Mouse (Mus musculus) natural killer cell, adult 2 months (primary cell): ENCODE measurements around the gene Dnajc16.
A peak's percentile ranks its signal among the peaks of the same experiment; 100 is the strongest.

ENCODE experiments used
- DNase-seq, 2 experiments: peaks; one replicate each; pipeline ENCODE4 v3.0.0; 2022; ENCODE audit warnings: low spot score in 2 of 2

Gene Dnajc16

DNA sequence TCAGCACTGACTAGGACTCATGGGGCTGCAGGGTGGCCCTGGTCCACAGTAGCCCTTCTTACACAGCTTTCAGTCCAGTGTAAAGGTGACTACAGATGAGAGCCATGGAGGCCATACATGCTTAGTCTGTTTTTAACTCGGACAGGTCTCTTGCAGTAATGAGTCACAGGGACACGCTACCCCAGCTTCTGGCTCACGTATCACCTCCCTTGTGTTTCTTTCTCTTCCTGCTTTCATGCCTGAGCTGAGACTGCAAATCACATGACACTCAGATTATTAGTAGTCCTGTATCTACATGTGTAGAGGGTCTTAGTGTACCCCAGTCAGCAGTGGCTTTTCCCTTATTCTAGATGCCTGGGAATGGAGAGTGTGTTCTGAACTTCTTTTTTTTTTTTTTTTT, 25.7 kb downstream of the Dnajc16 start:
- no peak for DNase-seq

DNA sequence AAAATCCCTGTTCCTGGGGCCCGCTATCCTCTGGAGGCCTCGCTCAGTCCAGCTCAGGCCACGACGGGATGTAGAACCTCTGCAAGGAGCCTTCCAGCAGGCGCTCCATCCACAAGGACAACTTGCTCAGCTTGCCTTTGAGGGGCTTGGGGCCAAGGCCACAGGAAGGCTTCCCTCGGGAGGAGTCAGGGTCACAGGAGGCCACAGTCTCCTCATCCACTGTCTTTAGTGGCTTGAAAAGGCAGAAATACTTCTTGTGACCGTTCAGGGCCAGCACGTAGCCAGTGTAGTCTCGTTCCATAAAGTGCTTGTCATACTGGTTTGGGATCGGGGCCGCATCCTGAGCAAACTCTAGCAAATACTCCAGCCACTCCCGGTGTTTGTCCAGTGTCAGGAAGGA, 27.3 kb downstream of the Dnajc16 start:
- no peak for DNase-seq

DNA sequence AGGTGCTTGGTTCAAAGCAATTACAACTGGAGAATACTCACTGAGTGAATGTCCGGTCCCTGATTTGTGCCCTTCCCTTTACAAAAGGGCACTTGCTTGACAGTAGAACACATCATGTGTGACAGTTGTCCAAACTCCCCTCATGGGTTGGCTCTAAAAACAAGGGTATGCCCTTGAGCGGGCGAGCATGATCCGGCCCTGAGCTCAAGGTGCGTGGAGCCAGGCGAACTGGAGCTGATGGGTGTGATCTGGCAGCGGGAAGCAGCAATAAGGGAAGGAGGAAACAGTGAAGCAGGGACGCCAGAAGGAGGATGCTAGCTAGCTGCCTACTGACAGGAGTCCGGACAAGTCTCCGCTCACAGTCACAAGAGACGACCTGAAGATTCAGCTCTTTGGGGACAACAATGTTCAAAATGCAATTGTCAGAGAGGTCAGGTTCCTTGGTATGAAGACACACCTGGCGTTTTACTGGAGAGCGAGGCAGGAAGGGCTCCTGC, 28.6 kb downstream of the Dnajc16 start:
- DNase-seq = no peak

DNA sequence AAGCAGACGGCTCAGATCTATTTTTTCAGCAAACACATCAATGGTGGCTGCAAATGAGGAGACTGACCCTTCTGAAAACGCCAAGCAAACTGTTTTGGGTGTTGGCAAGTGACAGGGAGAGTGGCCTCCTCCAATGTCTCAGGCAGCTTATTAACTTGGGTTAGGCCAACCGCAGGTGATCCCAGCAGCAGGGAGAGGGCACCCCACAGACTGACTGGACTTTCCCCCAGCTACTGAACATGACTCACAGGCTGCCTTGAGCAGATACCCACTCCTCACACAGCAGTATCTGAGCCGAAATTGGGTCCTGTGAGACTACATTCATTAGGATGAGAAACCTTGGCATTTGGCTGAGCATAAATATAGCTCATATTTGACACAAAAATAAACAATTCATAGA, 29.8 kb downstream of the Dnajc16 start:
- no peak for DNase-seq

DNA sequence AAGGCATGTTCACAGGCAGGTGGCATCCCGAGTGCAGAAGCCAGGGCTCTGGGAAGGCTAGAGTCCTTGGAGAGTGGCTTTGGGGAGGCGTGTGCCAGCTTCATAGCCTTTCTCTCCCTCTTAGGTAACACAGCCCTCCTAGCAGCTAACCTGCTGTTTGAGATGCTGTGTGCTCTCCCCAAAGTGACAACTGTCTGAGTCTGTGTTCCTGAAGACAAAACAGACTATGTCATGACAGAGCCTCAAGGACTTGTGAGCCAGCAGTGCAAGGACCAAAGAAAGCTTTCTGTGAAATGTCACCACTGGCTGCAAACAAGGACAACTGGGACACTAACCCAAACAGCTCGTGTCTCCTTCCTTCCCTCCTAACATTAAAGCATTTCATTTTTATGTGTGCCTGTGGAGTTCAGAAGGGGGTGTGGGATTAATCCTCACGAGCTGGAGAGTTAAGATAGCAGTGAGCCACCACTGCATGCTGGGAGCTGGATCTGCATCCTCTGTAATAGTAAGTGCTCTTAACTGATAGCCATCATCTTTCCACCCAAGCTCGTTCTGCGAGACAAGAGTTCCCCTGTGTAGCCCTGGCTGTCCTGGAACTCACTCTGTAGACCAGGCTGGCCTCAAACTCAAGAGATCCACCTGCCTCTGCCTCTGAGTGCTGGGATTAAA, 31.7 kb downstream of the Dnajc16 start:
- no peak for DNase-seq

DNA sequence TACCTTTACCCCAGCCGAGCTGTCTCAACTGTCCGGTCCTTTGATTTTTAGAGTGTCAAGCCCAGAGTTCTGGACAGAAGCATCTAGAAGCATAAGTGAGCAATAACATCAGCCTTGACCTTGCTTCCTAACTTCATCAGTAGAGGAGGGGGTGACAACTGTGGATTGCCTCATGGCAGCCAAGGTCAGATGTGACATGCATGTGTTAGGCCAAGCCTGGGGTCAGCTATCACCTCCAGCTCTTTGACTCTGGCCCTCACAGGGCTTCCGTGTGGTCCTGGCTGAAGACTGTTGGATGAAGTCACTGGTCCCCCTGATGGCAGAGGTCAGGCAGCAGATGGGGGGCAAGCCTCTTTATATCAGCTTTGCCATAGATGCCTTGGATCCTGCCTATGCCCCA, 33.6 kb downstream of the Dnajc16 start:
- no peak for DNase-seq

DNA sequence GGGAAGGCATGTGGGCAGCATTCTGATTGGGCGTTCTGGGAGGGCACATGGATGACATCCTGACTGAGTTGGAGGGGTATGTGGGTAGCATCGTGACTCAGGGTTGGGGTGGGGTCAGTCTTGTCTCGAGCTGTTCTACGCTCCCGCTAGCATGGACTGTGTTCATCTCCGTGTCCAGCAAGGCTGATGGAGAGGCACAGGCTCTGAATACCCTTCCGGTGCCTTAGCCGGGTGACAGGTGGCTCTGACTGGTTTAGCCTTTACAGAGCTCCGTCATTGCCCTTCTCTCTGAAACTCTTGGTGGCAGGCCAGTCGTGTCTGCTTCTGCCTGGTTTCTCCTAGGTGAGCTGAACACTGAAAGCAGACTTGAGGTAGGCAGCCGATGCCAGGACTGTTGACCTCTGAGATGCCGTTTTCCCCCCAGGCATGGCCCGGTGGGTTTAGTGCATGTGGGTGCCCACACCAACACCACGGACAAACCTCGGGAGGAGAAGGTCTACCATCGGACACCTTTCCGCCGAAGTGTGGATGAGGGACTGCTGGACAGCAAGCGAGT, 35.3 kb downstream of the Dnajc16 start:
- no peak for DNase-seq

DNA sequence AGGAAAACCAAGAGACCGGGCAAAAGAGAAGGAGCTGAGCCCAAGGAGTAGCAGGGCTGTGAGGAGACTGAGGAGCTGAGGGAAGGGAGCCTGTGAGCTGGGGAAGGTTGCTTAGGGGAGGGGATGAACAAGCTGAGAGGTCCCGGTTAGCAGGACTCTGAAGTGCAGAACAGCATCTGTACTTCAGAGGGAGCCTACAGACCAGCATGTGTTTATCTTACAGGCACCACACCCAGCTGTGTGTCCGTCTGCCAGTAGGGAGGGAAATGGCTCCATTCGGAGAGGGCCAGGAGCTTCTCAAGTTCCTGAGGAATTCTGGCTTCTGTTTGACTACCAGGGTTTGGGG, 38.7 kb downstream of the Dnajc16 start:
- no peak for DNase-seq

DNA sequence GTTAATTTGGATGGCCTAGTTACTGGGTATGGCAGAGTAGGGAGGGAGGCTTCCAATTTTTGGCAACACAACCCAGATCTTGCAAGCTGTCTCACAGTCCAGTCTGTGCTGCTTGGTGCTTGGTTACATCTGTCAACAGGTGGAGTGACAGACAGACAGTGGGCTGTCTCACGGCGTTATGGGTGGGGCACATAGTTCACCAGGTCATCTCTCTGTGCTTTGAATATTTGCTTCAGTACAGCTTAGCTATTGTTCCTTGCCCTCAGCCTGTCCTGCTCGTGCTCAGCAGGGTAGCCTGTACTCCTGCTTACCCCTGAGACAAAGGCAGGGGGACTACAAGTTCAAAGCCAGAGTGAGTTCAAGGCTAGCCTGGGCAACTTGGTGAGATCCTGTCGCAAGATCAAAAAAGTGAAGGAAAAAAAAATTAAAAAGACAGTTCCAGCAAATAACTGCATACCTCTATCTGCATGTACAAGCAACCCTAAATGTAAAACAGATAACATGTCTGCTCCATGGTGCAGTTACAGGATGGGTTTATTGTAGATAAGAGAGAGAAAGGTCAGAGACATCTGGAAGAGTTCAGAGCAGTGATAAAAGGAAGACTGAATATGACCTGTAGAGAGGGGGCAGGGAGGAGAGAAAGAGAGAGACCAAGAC, 39.2 kb downstream of the Dnajc16 start:
- no peak for DNase-seq

DNA sequence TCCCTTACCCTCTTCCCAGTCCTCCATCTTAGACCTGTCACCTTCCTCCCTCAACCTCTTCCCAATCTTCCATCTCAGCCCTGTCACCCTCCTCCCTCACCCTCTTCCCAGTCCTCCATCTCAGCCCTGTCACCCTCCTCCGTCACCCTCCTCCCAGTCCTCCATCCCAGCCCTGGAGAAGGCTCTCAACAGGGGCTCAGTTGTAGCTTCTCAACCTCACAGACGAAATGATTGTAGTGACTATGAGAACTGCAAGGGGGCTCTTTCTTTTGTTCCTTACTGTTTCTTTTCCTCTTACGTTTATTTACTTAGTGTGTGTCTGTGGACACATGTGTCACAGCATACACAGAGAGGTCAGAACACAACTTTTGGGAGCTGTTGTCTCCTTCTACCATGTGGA, 39.9 kb downstream of the Dnajc16 start:
- no peak for DNase-seq

DNA sequence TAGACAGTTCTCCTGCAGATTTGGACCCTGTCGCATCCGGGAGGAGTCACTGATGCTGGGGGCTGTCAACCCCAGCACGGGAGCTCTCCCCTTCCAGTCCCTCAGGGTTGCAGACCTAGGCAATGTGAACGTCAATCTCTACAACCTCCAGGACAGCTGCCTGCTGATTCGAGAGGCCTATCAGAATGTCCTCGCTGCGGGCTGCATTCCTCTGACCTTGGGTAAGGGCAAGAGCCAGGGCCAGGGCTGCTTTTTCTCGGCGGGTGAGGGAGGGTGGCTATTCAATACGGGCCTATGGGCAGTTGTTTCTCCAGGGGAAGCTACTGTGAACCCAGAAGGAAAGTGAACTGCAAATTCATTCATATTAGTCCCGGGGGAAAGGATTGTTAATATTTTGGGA, 41.2 kb downstream of the Dnajc16 start:
- no peak for DNase-seq

DNA sequence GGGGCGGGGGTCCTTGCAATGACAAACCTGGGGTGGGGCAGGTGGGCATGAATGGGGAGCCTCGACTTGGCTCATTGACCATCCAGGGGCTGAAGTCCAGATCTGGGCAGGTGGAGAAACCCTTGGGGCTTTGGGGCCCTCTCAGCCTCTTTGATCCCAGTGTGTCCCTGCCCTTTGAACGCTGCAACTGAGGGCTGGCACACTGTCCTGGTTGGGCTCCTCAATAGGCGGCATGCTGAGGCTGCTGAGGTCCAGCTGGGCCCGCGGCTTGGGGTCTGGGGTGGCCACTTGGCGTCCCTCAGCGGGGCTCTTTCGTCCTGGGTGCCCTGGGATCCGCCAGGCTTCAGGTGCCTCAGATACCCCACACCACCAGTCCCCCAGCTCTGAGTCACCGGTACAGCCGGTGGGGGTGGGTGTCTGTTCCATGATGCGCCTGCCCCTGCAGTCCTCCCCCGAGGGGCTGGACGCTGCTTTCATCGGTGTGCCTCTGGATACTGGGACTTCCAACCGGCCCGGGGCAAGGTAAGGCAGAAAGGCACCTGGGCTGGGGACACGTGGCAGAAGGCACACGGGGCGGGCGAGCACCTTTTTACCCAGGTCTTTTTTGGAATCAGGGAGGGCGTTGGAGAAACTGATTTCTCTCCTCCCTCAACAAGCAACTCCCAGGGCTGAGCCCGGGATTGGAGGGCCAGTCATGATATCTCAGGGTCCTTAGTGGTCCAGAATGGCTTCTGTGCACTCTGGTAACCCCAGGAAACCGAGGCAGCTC, 44.0 kb downstream of the Dnajc16 start, which contains the start of gene Agmat:
Gene Agmat (plus strand): TSS at position 95 of the 769 bp plus-strand sequence.
- no peak for DNase-seq

DNA sequence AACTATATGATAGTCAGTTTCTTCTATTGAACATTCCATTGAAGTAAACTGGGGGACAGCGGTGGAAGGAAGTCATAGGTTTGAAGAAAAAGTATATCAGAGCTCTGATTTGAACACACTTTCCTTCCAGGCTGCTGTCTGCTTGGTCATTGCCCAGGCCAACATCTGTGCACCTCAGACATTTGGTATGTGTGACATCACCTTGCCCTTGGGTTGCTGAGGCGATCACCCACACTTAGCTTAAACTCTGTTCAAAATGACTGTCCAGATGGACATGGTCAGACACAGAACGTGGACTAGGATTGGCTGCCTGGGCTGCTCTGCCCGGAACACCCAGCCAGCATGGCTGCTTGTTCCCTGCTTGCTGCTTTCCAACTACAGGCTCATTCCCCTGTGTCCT, 48.4 kb downstream of the Dnajc16 start:
- DNase-seq = no peak

DNA sequence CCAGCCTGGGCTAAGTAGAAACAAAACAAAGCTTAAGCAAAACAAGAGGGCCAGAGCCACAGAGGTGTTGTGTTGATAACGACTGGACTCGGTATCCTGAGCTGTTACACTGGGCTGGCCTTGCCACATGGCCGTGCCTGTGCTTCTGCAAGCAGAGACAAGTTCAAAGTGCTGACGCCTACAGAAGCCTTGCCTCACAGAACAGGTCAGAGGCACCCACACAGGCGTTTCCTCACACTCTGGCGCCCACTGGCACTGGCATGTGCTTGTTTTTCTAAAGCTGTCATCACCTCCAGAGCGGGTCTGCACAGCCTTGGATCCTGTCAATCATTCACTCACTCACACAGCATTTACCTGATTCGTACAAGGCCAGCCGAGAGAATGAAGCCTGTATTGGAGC, 48.9 kb downstream of the Dnajc16 start:
- DNase-seq = no peak

DNA sequence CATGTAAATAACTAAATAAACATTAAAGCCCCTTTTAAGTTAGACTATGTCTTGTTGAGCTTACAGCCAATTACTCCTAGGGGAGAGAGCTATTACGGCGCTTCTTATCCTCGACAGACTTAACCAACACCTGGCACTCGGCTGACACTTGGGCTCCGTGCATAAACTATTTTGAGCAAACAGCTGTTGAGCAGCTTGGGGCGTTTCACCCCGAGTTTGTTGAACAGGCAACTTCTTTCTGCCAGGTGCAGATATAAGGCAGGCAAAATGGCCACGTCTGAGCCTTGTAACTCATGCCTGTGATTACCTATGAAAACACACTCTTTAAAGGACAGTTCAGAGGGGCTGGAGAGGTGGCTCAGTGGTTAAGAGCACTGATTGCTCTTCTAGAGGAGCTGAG, 52.7 kb downstream of the Dnajc16 start:
- no peak for DNase-seq

DNA sequence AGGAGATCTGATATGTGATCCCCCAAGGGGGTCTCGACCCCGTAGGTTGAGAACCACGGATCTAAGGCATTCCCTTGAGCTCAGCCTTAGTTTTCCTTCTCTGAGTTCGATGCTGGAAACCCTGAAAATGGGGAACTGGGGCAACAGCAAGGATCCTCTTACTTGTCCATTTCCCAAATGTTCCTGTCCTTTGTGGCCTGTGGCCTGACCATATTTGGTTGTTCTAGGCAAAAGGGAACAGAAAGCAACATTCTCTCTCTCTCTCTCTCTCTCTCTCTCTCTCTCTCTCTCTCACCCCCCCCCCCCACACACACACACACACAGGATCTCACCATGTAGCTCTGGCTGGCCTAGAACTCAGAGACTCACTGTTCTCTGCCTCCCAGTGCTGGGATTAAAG, 53.9 kb downstream of the Dnajc16 start:
- no peak for DNase-seq

DNA sequence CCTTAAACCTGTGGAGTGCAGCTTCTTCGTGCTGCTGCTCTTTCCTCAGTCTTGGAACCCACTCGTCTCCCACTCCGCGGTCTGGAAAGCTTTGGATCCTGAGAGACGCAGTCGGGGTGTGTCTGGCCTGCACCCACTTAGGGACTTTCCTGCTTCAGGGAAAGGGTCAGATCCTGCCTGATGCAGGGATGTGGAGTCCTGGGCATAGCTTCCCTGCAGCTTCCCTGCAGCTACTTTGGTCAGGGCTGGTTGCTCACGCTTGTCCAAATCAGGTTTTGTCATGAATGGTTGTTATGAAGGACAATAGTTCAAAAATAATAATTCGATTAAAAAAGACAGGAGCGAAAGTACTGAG, 55.5 kb downstream of the Dnajc16 start:
- DNase-seq = no peak

DNA sequence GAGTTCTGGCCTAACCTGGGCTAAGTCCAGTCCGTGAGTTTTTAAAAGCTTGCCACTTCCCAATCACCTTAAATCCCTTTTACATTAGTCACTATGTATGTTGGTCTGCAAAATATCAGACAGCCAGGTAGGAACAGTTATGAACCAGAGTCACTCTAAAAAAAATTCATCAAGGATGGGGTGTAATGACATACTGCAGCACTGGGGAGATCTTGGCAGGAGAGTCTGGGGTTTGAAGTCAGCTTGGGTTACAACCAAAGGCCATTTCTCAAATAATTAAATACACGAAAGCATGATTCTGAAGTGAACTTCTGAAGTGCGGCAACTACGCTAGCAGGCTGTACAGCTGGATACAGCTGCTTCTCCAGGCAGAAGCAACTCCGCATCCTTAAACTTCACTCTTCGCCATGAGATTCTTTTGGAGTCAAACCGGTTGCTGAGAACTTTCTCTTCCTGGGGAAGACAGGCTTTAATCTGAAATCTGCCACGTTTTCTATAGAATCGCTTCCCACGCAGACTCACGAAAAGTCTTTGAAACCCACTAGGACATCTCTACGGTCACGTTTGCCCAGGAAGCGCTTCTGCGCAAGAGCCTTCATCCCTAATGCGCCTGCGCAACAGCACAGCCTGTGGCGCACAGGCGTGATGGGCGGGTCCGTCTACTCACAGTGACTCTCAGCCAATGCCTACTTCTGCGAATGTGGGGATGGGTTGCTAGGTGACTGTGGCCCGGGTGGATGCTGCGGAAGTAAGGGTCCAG, 56.1 kb downstream of the Dnajc16 start:
- peak; percentile 75 to 85 for DNase-seq

DNA sequence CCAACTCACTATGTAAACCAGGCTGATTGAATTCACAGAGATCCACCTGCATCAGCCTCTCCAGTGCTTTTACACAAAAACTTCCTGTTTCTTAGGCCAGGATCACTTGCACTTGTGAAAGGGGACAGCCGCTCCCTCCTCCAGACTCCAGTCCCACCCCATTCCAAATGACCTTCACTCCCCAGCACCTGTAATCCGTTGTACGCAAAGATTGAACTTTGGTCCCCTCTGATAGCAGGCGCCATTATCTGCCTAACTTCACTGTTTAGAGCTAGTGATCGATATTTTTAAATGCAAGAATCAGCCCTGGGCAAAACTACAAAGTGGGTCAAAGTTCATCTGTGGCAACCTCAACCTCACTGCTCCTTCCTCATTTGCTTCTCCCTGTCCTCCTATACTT, 59.0 kb downstream of the Dnajc16 start:
- no peak for DNase-seq

DNA sequence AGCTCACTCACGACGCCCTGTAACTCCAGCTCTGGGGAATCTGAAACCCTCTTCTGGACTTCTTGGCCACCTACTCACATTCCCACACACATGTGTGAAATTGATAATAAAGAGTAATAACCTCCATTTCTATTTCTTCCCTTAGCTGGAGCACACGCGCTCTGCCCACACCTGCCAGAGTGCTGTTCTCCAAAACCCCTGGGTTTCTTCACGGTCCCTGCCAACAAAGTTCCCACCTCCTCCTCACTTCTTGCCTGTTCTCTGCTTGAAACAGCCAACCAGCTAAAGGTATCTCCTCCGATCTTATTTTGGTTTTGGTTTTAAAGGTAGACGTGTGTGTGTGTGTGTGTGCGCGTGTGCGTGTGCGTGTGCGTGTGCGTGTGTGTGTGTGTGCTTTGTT, 60.3 kb downstream of the Dnajc16 start:
- no peak for DNase-seq

DNA sequence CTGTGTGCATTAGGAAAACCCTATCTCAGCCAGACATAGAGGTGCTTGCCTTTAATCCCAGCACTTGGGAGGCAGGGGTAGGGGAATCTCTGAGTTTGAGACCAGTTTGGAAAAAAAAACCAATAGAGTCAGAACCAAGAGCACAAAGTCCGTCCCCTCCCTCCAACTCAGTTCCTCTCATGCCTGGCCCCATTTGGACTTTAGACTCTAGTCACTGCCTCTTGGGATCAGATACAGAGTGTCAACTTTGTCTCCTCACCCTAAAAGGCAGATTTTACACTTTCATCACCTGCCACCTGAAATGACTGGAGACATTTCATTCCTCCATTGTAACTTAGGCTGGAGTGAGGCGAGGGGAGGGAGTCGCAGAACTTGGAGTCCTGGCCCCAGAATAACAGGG, 61.5 kb downstream of the Dnajc16 start:
- no peak for DNase-seq

DNA sequence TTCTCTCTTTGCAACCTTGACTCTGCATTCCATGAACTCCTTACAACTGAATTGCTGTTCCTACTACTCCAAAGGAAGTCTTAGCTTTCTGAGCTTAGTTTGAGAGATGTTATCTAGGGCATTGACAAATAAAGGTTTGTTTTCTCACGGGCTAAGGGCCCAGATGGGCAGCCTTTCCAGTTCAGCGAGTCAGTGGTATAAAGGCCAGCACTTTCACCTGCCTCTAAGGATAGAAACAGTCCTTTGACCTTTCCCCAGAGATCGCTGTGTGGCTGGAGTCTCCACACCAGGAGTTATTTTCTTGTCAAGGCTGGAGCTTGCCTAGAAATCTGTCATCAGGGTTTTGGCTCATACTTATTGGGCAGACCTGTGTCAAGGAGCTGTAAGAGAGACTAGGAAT, 65.0 kb downstream of the Dnajc16 start:
- DNase-seq = no peak
